Mouse (Mus musculus) embryonic facial prominence, embryonic 11.5 days (tissue): ENCODE data around the gene Gm49405. TPM values are rescaled to one million over a fixed set of nuclear protein-coding genes. Genes with fewer than 3 reads are reported as not detected.
"Not testable (repeated sequence)": the region's sequence is repeated elsewhere in the genome, so short reads cannot be mapped to it uniquely, and the experiment has no call there.

Experiments
- ATAC-seq: fragments of 200-750 bp; cut with Nextera tagmentation; replicated peaks from 2 replicates; pipeline ENCODE4 v1.8.0; 2017; ENCODE audit warnings: low read depth; ENCODE audit not compliant: insufficient number of reproducible peaks, low FRiP score, low TSS enrichment
- DNase-seq: peaks from one replicate; pipeline ENCODE4 v3.0.0-alpha.2; 2015; ENCODE audit warnings: low spot score
- H3K27ac ChIP-seq: fragments of 300-500 bp; sonication (generic); replicated peaks from 2 replicates; pipeline ENCODE4 v1.5.1; 2014; ENCODE audit warnings: mild to moderate bottlenecking, low read depth, low read length, control low read depth
- H3K27me3 ChIP-seq: fragments of 300-500 bp; sonication (generic); 2 replicates; pipeline ENCODE4 v1.6.1; 2014; ENCODE audit warnings: mild to moderate bottlenecking, low read length, moderate library complexity, mixed read lengths; ENCODE audit not compliant: control insufficient read depth, insufficient read depth
- H3K36me3 ChIP-seq: fragments of 300-500 bp; sonication (generic); replicated peaks from 2 replicates; pipeline ENCODE4 v1.6.1; 2014; ENCODE audit warnings: low read depth, mild to moderate bottlenecking, low read length, moderate library complexity, mixed read lengths; ENCODE audit not compliant: control insufficient read depth, insufficient read depth
- H3K4me1 ChIP-seq: fragments of 300-500 bp; sonication (generic); 2 replicates; pipeline ENCODE4 v1.6.1; 2014; ENCODE audit warnings: low read length, mixed read lengths; ENCODE audit not compliant: control insufficient read depth, insufficient read depth
- H3K4me2 ChIP-seq: fragments of 300-500 bp; sonication (generic); 2 replicates; pipeline ENCODE4 v1.6.1; 2014; ENCODE audit warnings: low read depth, mild to moderate bottlenecking, control low read depth, low read length, moderate library complexity
- H3K4me3 ChIP-seq: fragments of 300-500 bp; sonication (generic); 2 replicates; pipeline ENCODE4 v1.5.1; 2014; ENCODE audit warnings: low read depth, low read length, control low read depth
- H3K9ac ChIP-seq: fragments of 300-500 bp; sonication (generic); replicated peaks from 2 replicates; pipeline ENCODE4 v1.6.1; 2014; ENCODE audit warnings: mild to moderate bottlenecking, control low read depth, low read length
- H3K9me3 ChIP-seq: fragments of 300-500 bp; sonication (generic); replicated peaks from 2 replicates; pipeline ENCODE4 v1.6.1; 2016; ENCODE audit warnings: mild to moderate bottlenecking, low read length, inconsistent platforms, mixed read lengths; ENCODE audit not compliant: control insufficient read depth
- WGBS: fragments of 180-500 bp; shearing (Covaris S2); extraction: QIAGEN DNeasy Blood & Tissue Kit; methylation state at CpG from one replicate; pipeline ENCODE4 v1.1.7; 2014; 5-methylcytosine and 5-hydroxymethylcytosine counted together
- polyA plus RNA-seq: library from polyadenylated mRNA; unstranded; fragments of >200 nt; fragmentation: Nextera tagmentation; extraction: Ambion mirVana; gene quantifications from 2 replicates; pipeline ENCODE4 v1.2.1, GENCODE M21; 2014

Gene Gm49405
- polyA plus RNA-seq, 1 experiment from 2014 or later = 1.4 TPM

- Histone ChIP-seq H3K27me3 (no peaks in the 10 kb centered on the region), H3K36me3 (no peaks in the 10 kb centered on the region), H3K27ac (no peak overlapping the region), H3K9ac (no peak overlapping the region), H3K4me3 (no peak overlapping the region), H3K4me2 (no peak overlapping the region), H3K9me3 (no peaks in the 10 kb centered on the region), H3K4me1 (no peaks in the 10 kb centered on the region)
- 0 out of 2 replicates have a peak, but pooled peaks have one; percentile 56 for ATAC-seq
- WGBS = 35% methylated on average over 18 of the region's 18 CpGs
- peak; percentile 78 for DNase-seq
These were observed 18.5 kb downstream of the Gm49405 start for GRCm38 (mm10) chr19:4018743-4019583.

GRCm38 (mm10) chr19:4023185-4023584 is 22.8 kb downstream of the Gm49405 start:
- H3K4me1 ChIP-seq = no peaks in the 10 kb centered on the region
- H3K9ac ChIP-seq = no peak overlapping the region
- H3K4me2 ChIP-seq = no peak overlapping the region
- H3K27ac ChIP-seq = no peak overlapping the region
- no peaks in the 10 kb centered on the region for H3K27me3 ChIP-seq
- WGBS = 76% methylated on average over 7 of the region's 7 CpGs
- no peak overlapping the region for H3K4me3 ChIP-seq
- DNase-seq = no peak
- no peak for ATAC-seq
- H3K36me3 ChIP-seq = no peaks in the 10 kb centered on the region
- H3K9me3 ChIP-seq = no peaks in the 10 kb centered on the region

GRCm38 (mm10) chr19:4027576-4027975 is 27.1 kb downstream of the Gm49405 start:
- no peak overlapping the region for H3K4me3 ChIP-seq
- H3K4me1 ChIP-seq = no peaks in the 10 kb centered on the region
- no peak overlapping the region for H3K27ac ChIP-seq
- no peaks in the 10 kb centered on the region for H3K27me3 ChIP-seq
- H3K9me3 ChIP-seq = no peaks in the 10 kb centered on the region
- no peaks in the 10 kb centered on the region for H3K36me3 ChIP-seq
- ATAC-seq (no peak), DNase-seq (no peak)
- no peak overlapping the region for H3K9ac ChIP-seq
- H3K4me2 ChIP-seq = no peak overlapping the region

GRCm38 (mm10) chr19:4032668-4033067 is 32.2 kb downstream of the Gm49405 start:
- H3K27ac ChIP-seq = no peak overlapping the region
- no peak overlapping the region for H3K4me2 ChIP-seq
- no peaks in the 10 kb centered on the region for H3K27me3 ChIP-seq
- H3K9ac ChIP-seq = no peak overlapping the region
- no peaks in the 10 kb centered on the region for H3K9me3 ChIP-seq
- ATAC-seq (no peak), DNase-seq (no peak)
- H3K4me1 ChIP-seq = no peaks in the 10 kb centered on the region
- H3K36me3 ChIP-seq = no peaks in the 10 kb centered on the region
- no peak overlapping the region for H3K4me3 ChIP-seq
- WGBS = 56% methylated on average over 7 of the region's 7 CpGs

GRCm38 (mm10) chr19:4033298-4033697 is 32.9 kb downstream of the Gm49405 start:
- Histone ChIP-seq H3K27ac (no peak overlapping the region), H3K9me3 (no peaks in the 10 kb centered on the region), H3K9ac (no peak overlapping the region), H3K27me3 (no peaks in the 10 kb centered on the region), H3K36me3 (no peaks in the 10 kb centered on the region), H3K4me2 (no peak overlapping the region), H3K4me3 (no peak overlapping the region), H3K4me1 (no peaks in the 10 kb centered on the region)
- 85% methylated on average over 3 of the region's 3 CpGs for WGBS
- no peak for DNase-seq
- ATAC-seq = no peak

- H3K9ac ChIP-seq = no peak overlapping the region
- H3K27me3 ChIP-seq = no peaks in the 10 kb centered on the region
- H3K4me3 ChIP-seq = no peak overlapping the region
- ATAC-seq (no peak), DNase-seq (no peak)
- no peaks in the 10 kb centered on the region for H3K36me3 ChIP-seq
- no peak overlapping the region for H3K27ac ChIP-seq
- H3K4me2 ChIP-seq = no peak overlapping the region
- H3K4me1 ChIP-seq = no peaks in the 10 kb centered on the region
- no peaks in the 10 kb centered on the region for H3K9me3 ChIP-seq
- 63% methylated on average over 5 of the region's 5 CpGs for WGBS
These were observed 33.3 kb downstream of the Gm49405 start for GRCm38 (mm10) chr19:4033742-4034141.

GRCm38 (mm10) chr19:4036327-4037045 is 36.1 kb downstream of the Gm49405 start:
- no peak for ATAC-seq
- Histone ChIP-seq H3K27ac (no peak overlapping the region), H3K4me3 (no peak overlapping the region), H3K9ac (no peak overlapping the region), H3K36me3 (no peaks in the 10 kb centered on the region), H3K27me3 (no peaks in the 10 kb centered on the region), H3K4me1 (no peaks in the 10 kb centered on the region), H3K9me3 (no peaks in the 10 kb centered on the region), H3K4me2 (no peak overlapping the region)
- no peak for DNase-seq
- 72% methylated on average over 12 of the region's 12 CpGs for WGBS

GRCm38 (mm10) chr19:4037154-4037787 is 36.8 kb downstream of the Gm49405 start:
- 25% methylated on average over 7 of the region's 8 CpGs for WGBS
- H3K27me3 ChIP-seq, ATAC-seq, H3K36me3 ChIP-seq, H3K4me1 ChIP-seq, H3K9me3 ChIP-seq, DNase-seq: not testable (repeated sequence)
- H3K4me3 ChIP-seq = peak overlapping the region; percentile 68
- H3K4me2 ChIP-seq = peak overlapping the region; percentile 77
- H3K27ac ChIP-seq = peak overlapping the region; percentile 70; the same call in 1 of the 2 replicates
- peak overlapping the region; percentile 91 for H3K9ac ChIP-seq
